Mouse (Mus musculus) ES-Bruce4 (cell line): Measurements from ENCODE around the gene Ankrd42.

Experiments
- CTCF ChIP-seq: IDR thresholded peaks from one replicate; pipeline ENCODE4 v1.8.1; 2011; ENCODE audit warnings: low read depth, low read length
- EP300 ChIP-seq: IDR thresholded peaks from 2 replicates; pipeline ENCODE4 v1.6.1; 2011; ENCODE audit warnings: low read depth, low read length; ENCODE audit not compliant: insufficient read depth
- POLR2A ChIP-seq: IDR thresholded peaks from one replicate; pipeline ENCODE4 v1.8.1; 2011; ENCODE audit warnings: low read length; ENCODE audit not compliant: insufficient read depth

DNA sequence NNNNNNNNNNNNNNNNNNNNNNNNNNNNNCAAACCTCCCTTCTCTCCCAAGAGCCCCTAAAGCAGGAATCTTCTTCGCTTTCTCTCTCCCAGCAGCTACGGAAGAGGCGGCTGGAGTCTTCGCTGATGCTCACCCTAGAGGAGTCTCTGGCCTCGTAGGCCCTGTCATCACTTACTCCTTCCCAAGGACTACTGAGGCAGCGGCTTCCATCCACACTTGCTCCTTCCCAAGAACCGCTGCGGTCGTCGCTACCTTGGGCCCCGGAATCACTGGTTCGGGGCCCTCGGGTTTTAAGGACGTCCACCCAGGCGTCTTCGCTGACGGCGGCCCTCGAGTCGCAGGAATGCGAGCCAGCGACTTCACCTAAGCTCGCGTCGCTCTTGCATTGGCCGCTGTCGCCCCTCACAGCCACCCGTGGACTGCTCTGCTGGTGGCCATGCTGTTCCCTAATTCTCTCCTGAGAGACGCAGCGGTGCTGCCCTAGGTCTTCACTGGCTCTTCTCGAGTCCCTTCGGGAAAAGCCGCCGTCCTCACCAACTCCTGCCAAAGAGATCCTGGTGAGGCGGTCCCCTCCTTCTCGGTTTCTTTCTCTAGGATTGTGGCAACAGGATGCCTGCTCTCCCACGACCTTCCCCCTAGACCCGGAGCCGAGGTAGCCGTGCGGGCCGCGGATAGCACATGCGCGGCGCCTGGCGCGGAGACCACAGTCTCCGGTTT lies 489 bp downstream of the Ankrd42 start:
- TF ChIP-seq POLR2A (no peak), CTCF (no peak), EP300 (no peak)
